Mouse (Mus musculus) ovary, postnatal 14 days (tissue): Measurements from ENCODE around the gene Irf3.
"Not testable (repeated sequence)": the region's sequence is repeated elsewhere in the genome, so short reads cannot be mapped to it uniquely, and the experiment has no call there.

Experiments used
- DNase-seq: peaks from one replicate; pipeline ENCODE4 v3.0.0; 2022; ENCODE audit warnings: low spot score

The Irf3 gene

DNA sequence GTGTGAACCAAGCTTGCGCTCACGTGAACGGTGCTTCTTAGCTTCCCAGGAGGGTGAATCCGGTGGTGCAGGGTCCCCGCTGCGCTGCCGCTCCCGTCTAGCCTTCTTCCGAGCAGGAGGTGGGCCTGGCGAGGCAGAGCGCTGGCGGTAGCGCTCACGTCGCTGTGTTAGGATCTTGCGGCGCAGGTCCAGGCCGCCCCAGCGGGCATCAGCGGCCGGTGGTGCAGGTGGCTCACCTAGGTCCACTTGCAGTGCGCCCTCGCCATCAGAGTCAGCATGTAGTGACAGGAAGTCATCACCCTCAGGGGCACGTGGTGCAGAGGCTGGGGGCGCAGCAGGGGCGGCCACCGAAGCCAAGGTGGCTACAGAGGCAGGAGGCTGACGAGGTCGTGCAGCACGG is 10.4 kb downstream of the Irf3 start:
- DNase-seq = no peak

- DNase-seq = no peak
These were observed 11.0 kb downstream of the Irf3 start for GRCm38 (mm10) chr7:45008411-45008810.

DNA sequence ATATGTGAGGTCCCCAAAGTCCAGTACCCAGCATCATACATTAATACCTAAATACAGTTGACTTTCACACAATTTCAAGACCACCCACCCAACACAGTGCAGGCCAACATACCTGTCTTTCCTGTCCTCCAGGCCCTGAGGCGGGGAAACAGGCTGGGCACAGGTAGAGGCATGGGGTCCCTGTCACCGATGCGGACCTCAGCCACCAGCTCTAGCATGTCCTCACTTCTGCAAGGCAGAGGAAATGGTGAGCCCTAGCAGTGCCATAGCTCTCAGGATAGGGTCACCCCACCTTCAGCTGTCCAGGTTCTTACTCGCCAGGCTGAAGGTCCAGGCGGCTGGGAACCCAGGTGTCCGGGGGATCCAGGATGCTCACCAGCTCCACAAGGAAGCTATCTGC is 14.6 kb downstream of the Irf3 start:
- no peak for DNase-seq

GRCm38 (mm10) chr7:45012824-45013223 is 15.4 kb downstream of the Irf3 start:
- DNase-seq = no peak

DNA sequence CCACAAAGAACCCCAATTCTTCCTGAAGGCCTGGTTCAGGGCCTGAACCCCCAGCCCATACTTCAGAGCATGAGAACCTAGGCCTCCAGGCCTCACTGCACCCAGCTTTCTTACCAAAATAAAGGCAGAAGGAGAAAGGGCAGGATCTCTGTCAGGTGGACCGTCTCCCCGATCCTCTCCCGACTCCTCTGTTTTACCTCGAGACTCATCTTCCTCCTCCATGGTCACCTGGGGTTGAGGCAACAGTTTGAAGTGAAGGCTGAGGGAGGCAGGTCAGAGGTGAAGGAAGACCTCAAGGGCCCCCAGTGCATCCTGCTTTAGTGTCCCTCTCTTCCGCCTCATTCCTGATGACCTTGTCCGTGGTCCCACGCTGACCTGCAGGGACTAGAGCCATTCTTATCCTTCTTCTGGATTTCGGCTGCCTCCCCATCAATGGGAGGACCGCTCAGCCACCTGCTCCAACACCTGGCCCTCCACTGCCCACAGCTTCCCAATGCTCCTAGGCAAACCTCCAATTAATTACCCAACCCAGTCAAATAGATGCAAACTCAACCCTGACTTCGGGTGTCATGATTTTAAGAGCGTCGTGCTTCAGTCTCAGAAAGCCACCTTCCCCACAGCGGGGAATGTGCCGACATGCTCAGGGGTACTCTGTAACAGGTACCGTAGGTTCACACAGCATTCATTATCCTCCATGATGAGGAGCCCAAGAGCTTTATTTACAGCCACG is 16.1 kb downstream of the Irf3 start:
- no peak for DNase-seq

GRCm38 (mm10) chr7:45014096-45014451 is 16.6 kb downstream of the Irf3 start:
- DNase-seq = no peak

- no peak for DNase-seq
These were observed 18.0 kb downstream of the Irf3 start for GRCm38 (mm10) chr7:45015344-45015956.

DNA sequence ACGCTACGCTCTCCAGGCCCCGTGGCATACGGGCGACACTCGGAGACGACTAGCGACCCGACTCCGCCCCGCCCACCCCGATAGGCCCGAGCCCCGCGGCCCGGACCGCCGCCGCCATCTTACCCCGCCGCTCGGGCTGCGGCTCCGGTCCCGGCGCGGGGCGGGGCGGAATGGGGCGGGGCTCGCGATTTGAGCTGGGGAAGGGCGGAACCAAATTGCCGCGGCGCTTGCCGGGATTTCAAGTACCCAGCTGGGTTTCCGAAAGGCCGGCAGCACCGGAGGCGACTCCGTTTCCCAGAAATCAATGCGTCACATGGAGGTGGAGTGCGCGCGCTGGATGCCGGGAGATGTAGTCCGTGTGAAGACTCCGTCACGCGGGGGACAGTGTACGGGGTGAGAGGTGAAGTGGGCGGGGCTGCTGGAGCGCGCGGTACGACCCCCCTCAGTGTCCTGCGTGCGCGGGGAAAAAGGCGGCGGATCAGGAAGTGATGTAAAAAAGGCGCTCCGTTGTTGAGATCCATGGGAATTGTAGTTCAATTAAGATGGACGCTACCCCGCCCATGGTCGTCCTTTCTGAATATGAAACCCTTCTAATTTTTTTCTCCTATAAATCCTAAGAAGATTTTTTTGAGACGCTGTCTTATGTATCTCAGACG is 18.6 kb downstream of the Irf3 start, which contains the start of gene Scaf1:
Gene Scaf1, minus strand, starts transcription at position 407 of the 656 bp plus-strand sequence.
- DNase-seq = peak; percentile 97

DNA sequence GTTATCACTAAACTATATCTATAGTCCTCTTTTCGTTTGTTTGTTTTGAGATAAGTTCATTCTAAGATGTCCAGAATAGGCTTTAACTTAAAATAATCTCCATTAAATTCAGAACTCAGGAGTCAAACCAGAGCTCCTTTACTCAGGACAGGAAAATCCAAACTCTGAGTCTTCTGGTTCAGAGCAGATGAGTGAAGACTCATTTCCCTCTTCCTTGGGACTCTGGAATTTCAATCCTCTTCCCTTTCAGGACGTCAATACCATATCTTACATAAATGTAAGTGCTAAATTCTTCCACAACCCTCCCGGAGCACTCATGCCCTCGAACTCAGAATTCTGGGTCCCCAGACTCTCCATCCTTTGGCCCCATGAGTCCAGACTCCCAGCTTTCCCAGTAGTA is 19.3 kb downstream of the Irf3 start:
- DNase-seq = no peak

DNA sequence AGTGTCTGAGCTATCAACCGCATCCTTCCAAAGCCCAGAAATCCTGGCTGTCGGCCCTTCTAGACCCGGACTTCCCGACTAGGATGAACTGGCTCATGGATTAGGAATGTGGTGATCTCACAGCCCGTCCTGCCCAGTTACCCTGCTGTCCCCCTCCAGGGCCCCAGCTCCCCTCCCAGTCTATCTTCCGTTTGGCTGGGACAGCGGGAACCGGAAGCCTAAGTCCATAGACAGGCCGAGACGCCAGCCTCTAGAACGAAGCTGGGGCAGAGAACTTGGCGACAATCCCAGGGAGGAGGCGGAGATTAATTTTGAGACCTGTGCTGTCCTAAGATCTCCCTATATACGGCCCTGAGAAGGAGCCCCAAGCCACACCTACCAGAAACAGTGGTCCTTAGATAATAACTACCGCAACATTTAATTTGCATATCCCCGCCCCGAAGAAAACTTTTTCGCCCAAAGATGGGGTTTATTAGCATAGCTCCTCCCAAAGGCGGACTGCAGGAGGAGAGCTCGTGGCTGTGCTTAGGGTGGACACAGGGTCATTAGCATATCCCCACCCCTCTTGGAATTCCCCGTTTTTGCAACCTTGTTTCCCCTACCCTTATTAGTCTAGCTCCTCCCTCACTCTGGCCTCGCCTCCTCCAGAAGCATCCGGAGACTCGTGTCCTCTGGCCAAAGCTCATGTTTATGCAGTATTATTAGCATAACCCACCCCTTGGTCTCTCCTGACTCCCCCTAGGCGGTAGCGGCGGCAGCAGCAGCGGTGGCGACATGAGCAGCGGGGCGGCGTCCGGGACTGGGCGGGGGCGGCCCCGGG is 20.0 kb downstream of the Irf3 start, which contains the start of gene Rras:
Gene Rras, plus strand, starts transcription at position 720 of the 820 bp plus-strand sequence.
- DNase-seq = peak; percentile 79

- no peak for DNase-seq
These were observed 21.7 kb downstream of the Irf3 start for GRCm38 (mm10) chr7:45019031-45019571.

DNA sequence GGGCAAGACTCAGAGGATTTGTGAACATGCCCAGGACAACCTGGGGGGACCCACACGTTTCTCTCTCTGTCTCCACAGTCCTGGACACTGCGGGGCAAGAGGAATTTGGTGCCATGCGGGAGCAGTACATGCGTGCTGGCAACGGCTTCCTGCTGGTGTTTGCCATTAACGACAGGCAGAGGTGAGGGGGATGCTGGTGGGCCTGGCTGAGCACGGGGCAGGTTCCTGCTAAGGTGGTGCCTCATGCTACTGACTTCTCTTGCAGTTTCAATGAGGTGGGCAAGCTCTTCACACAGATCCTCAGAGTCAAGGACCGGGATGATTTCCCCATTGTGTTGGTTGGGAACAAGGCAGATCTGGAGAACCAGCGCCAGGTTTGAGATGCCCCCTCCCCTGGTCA is 22.8 kb downstream of the Irf3 start:
- no peak for DNase-seq

DNA sequence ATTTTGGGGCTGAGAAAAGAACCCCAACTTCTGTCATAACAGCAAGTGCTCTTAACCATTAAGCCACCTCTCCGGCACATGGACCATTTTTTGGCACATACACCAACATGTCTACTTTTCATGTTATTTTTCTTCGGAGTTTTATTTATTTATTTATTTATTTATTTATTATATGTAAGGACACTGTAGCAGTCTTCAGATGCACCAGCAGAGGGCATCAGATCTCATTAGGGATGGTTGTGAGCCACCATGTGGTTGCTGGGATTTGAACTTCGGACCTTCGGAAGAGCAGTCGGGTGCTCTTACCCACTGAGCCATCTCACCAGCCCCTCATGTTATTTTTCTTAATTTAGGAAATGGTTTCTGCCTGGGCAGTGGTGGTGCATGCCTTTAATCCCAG is 26.3 kb downstream of the Irf3 start:
- not testable (repeated sequence) for DNase-seq

DNA sequence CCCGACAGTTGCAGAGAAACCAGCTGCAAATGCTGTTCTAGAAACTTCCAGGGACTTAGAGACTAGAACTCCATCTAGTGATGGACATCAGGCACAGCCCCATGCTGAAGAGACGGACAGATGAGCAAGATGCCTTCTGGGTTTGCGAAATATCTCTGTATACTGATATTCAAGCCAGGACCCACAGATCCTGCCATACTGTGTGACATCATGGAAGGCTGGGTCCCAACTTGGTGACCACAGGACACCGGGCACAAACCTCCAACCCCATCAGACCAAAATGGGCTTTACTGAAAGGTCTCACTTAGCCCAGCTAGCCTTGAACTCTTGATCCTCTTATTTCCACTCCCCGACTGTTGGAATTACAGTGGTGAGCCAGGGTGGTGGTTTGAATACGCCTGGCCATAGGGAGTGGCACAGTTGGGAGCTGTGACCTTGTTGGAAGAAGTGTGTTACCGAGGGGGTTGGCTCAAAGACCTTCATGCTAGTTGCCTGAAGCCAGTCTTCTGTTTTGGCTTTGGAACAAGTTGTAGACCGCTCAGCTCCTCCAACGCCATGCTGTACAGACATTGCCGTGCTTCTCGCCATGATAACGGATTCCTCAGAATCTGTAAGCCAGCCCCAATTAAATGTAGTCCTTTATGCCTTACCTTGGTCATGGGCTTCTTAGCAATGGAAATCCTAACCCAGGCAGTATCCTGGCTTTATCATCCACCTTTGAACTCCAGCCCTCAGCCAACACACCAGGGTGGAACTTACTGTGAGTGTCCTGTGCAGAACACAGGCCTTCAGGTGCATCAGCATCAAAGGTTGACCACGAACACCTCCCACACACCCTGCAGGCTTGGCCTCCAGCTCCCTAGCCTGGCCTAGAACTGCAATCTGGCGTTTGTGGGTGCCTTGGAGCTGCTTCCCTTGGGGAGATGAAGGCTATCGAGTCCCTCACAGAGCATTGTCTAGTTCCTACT is 27.1 kb downstream of the Irf3 start:
- no peak for DNase-seq

- DNase-seq = no peak
These were observed 28.3 kb downstream of the Irf3 start for GRCm38 (mm10) chr7:45025601-45026220.

- DNase-seq = no peak
These were observed 28.8 kb downstream of the Irf3 start for GRCm38 (mm10) chr7:45026256-45026655.

- no peak for DNase-seq
These were observed 30.3 kb downstream of the Irf3 start for GRCm38 (mm10) chr7:45027761-45028160.

GRCm38 (mm10) chr7:45028351-45028750 is 30.9 kb downstream of the Irf3 start:
- DNase-seq = no peak

- no peak for DNase-seq
These were observed 32.5 kb downstream of the Irf3 start for GRCm38 (mm10) chr7:45029995-45030394.

GRCm38 (mm10) chr7:45030857-45031256 is 33.4 kb downstream of the Irf3 start:
- DNase-seq = no peak
